Comparison of ENCODE assay signal across 8 mouse cellular contexts in genomic region chr12:69422827-69423537, GRCm38 (mm10). TPM values are rescaled to one million over a fixed set of nuclear protein-coding genes. Genes with fewer than 3 reads are reported as not detected.
DNase-seq lines count a peak whose midpoint lies in the region; ATAC-seq and TF ChIP-seq lines count a peak whose summit lies in the region.

No protein-coding gene starts in this region.

- H3K9ac ChIP-seq in limb, embryonic 13.5 days, result no peak overlapping the region
- H3K9ac ChIP-seq in heart, postnatal 0 days (replicated peaks; ENCODE audit: low read depth, low read length), result no peak overlapping the region
- no peak overlapping the region for H3K9ac ChIP-seq in lung, embryonic 16.5 days (ENCODE audit: low read length)

- no peak for TF ChIP-seq CTCF in heart, postnatal 0 days (IDR thresholded peaks at IDR 0.05; ENCODE audit: low read depth)

- H3K27me3 ChIP-seq in limb, embryonic 13.5 days, result no peaks in the 10 kb centered on the region
- H3K27me3 ChIP-seq in limb, embryonic 10.5 days (ENCODE audit: low read depth, poor library complexity, severe bottlenecking), result no peaks in the 10 kb centered on the region
- H3K27me3 ChIP-seq in heart, postnatal 0 days (ENCODE audit: control insufficient read depth, insufficient read depth, low read length), result no peaks in the 10 kb centered on the region
- no peaks in the 10 kb centered on the region for H3K27me3 ChIP-seq in lung, embryonic 16.5 days (ENCODE audit: control insufficient read depth, insufficient read depth, low read depth, low read length)

- DNase-seq in limb, embryonic 10.5 days (ENCODE audit: low spot score), result no peak
- DNase-seq in heart, postnatal 0 days (ENCODE audit: low spot score), result no peak
- peak; percentile 60 to 80 for DNase-seq in thymus, adult 18-20 months
- no peak for DNase-seq in frontal cortex, postnatal 36 days (ENCODE audit: low spot score in 2 of 2)
- no peak for DNase-seq in cerebellum, adult 8-10 months
- no peak for DNase-seq in gastrocnemius, postnatal 14 days

- intact Hi-C loops in gastrocnemius, postnatal 14 days (cut with DNase I; ENCODE audit: low total_unique reads), result no loop called here

- peak overlapping the region; percentile 28; the same call in 1 of the 2 replicates for H3K27ac ChIP-seq in limb, embryonic 13.5 days
- H3K27ac ChIP-seq in limb, embryonic 10.5 days, result no peak overlapping the region
- peak overlapping the region; percentile 61 for H3K27ac ChIP-seq in heart, postnatal 0 days (ENCODE audit: low read depth)
- 0 out of 2 replicates have a peak overlapping the region, but pooled peaks have one; percentile 14 for H3K27ac ChIP-seq in lung, embryonic 16.5 days (ENCODE audit: low read length)

- TF ChIP-seq EP300 in heart, postnatal 0 days (IDR thresholded peaks at IDR 0.05; ENCODE audit: low read depth), result peak; percentile 65; the same call in 1 of the 2 replicates

- H3K4me3 ChIP-seq in limb, embryonic 13.5 days, result no peak overlapping the region
- no peak overlapping the region for H3K4me3 ChIP-seq in limb, embryonic 10.5 days
- H3K4me3 ChIP-seq in heart, postnatal 0 days (ENCODE audit: low read depth, low read length), result no peak overlapping the region
- H3K4me3 ChIP-seq in lung, embryonic 16.5 days (ENCODE audit: low read length), result no peak overlapping the region

- H3K4me1 ChIP-seq in limb, embryonic 13.5 days, result peaks cover 12% of the 10 kb centered on the region
- H3K4me1 ChIP-seq in limb, embryonic 10.5 days, result peaks cover 24% of the 10 kb centered on the region
- no peaks in the 10 kb centered on the region for H3K4me1 ChIP-seq in heart, postnatal 0 days (ENCODE audit: control insufficient read depth, insufficient read depth)
- H3K4me1 ChIP-seq in lung, embryonic 16.5 days (replicated peaks; ENCODE audit: control insufficient read depth, insufficient read depth, low read length), result peaks cover 11% of the 10 kb centered on the region

- no peaks in the 10 kb centered on the region for H3K36me3 ChIP-seq in limb, embryonic 13.5 days
- H3K36me3 ChIP-seq in limb, embryonic 10.5 days, result no peaks in the 10 kb centered on the region
- no peaks in the 10 kb centered on the region for H3K36me3 ChIP-seq in heart, postnatal 0 days (replicated peaks; ENCODE audit: control insufficient read depth, insufficient read depth, low read length)
- no peaks in the 10 kb centered on the region for H3K36me3 ChIP-seq in lung, embryonic 16.5 days (ENCODE audit: control insufficient read depth, insufficient read depth, low read length)

- peak; percentile 33; the same call in 1 of the 2 replicates for ATAC-seq in limb, embryonic 13.5 days (ENCODE audit: low FRiP score, low read depth)
- ATAC-seq in heart, postnatal 0 days (ENCODE audit: insufficient read depth, low read depth), result peak; percentile 57; the same call in 1 of the 2 replicates
- ATAC-seq in lung, embryonic 16.5 days (ENCODE audit: low read depth), result peak; percentile 73

- 77% methylated on average over 20 of the region's 20 CpGs for WGBS in limb, embryonic 13.5 days
- WGBS in limb, embryonic 10.5 days, result 91% methylated on average over 20 of the region's 20 CpGs
- WGBS in heart, postnatal 0 days, result 53% methylated on average over 20 of the region's 20 CpGs
- WGBS in lung, embryonic 16.5 days, result 62% methylated on average over 20 of the region's 20 CpGs

- no peaks in the 10 kb centered on the region for H3K9me3 ChIP-seq in limb, embryonic 13.5 days
- H3K9me3 ChIP-seq in limb, embryonic 10.5 days (replicated peaks), result no peaks in the 10 kb centered on the region
- no peaks in the 10 kb centered on the region for H3K9me3 ChIP-seq in heart, postnatal 0 days (replicated peaks; ENCODE audit: control insufficient read depth, low read length)
- no peaks in the 10 kb centered on the region for H3K9me3 ChIP-seq in lung, embryonic 16.5 days (ENCODE audit: control insufficient read depth, low read length)

- H3K4me2 ChIP-seq in limb, embryonic 13.5 days (replicated peaks), result 0 out of 2 replicates have a peak overlapping the region, but pooled peaks have one; percentile 2
- no peak overlapping the region; the same call in 1 of the 2 replicates for H3K4me2 ChIP-seq in heart, postnatal 0 days (ENCODE audit: low read depth, low read length)
- no peak overlapping the region for H3K4me2 ChIP-seq in lung, embryonic 16.5 days (ENCODE audit: low read depth, low read length)

RNA-seq across cellular contexts. Expression of gene Gm9887, which starts 50.7 kb away (rescaled TPM):
- polyA plus RNA-seq in limb, embryonic 13.5 days (2015; fragmentation: Nextera tagmentation; extraction: Ambion mirVana), result 1.0 and 1.4 TPM in 2 replicates
- 1.4 and 1.7 TPM in 2 replicates for polyA plus RNA-seq in limb, embryonic 10.5 days (2016; fragmentation: Nextera tagmentation; extraction: Ambion mirVana)
- not detected in 2 replicates for total RNA-seq in heart, postnatal 0 days (2014; rRNA removed; ENCODE audit: low replicate concordance)
- 0.55 and 1.9 TPM in 2 replicates for polyA plus RNA-seq in heart, postnatal 0 days (2015; fragmentation: Nextera tagmentation; extraction: Ambion mirVana)
- 1.3 TPM in 2 replicates for polyA plus RNA-seq in lung, embryonic 16.5 days (2015; fragmentation: Nextera tagmentation; extraction: Ambion mirVana)
- under 1 TPM in 1 of 2 experiments, not detected in 1; 0.37 TPM for total RNA-seq in gastrocnemius, postnatal 14 days (2021)

RNA-seq across cellular contexts. Expression of gene Arf6, which starts 51.0 kb away (rescaled TPM):
- 45.6 and 45.9 TPM in 2 replicates for polyA plus RNA-seq in limb, embryonic 13.5 days (2015; fragmentation: Nextera tagmentation; extraction: Ambion mirVana)
- polyA plus RNA-seq in limb, embryonic 10.5 days (2016; fragmentation: Nextera tagmentation; extraction: Ambion mirVana), result 45.6 and 50.3 TPM in 2 replicates
- 115 and 155 TPM in 2 replicates for total RNA-seq in heart, postnatal 0 days (2014; rRNA removed; ENCODE audit: low replicate concordance)
- polyA plus RNA-seq in heart, postnatal 0 days (2015; fragmentation: Nextera tagmentation; extraction: Ambion mirVana), result 32.4 and 35.6 TPM in 2 replicates
- 35.1 and 41.8 TPM in 2 replicates for polyA plus RNA-seq in lung, embryonic 16.5 days (2015; fragmentation: Nextera tagmentation; extraction: Ambion mirVana)
- 10 to 100 TPM; 29.7 to 36.3 TPM for total RNA-seq in gastrocnemius, postnatal 14 days (2021)

Comparison
In these comparisons a context has a peak if more than half of its experiments do, and no peak if none do; other contexts are left out.
1. DNase-seq: peak in thymus, adult 18-20 months (2 of 2); none in limb, embryonic 10.5 days (single experiment), heart, postnatal 0 days (single experiment), frontal cortex, postnatal 36 days (0 of 2), cerebellum, adult 8-10 months (single experiment) and gastrocnemius, postnatal 14 days (single experiment).
2. Peak in every context shown above with its lines, with median percentiles within 50 percentile points of each other: ATAC-seq.